Mouse (Mus musculus) frontal cortex, postnatal 14 days (tissue): Measurements from ENCODE around the gene Khdc1b.
"Not testable (repeated sequence)": the region's sequence is repeated elsewhere in the genome, so short reads cannot be mapped to it uniquely, and the experiment has no call there.

Experiments
- DNase-seq, 2 experiments: peaks; one replicate each; pipeline ENCODE4 v3.0.0; 2022; ENCODE audit warnings: low spot score in 2 of 2

Gene Khdc1b

GRCm38 (mm10) chr1:21383256-21383655 is at the start of gene Khdc1b:
Gene Khdc1b, plus strand, starts transcription at chr1:21383556.
- no peak for DNase-seq

GRCm38 (mm10) chr1:21335836-21336235 is 47.5 kb upstream of the Khdc1b start:
- DNase-seq: no peak

DNA sequence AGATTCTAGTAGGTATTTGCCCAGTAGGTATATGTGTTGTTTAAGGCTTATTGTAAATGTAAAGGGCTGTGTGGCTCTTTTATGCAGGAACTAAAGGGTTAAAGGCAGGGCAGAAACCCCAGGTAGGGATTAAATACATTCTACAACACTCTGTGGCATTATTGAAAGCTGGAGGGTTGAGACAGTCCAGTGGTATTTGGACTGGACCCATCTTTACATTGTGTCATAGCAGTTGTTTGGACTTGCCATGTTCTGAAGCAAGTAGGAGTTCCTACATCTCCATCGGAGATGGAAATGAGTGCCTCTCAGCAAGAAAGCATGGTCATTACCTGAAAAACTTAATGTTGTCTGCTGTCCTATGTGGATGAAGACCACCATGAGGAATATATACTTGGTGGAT is 42.6 kb upstream of the Khdc1b start:
- DNase-seq: no peak

GRCm38 (mm10) chr1:21344253-21344652 is 39.1 kb upstream of the Khdc1b start:
- peak in 1 of 2 experiments; percentile 40 for DNase-seq

GRCm38 (mm10) chr1:21344752-21345151 is 38.6 kb upstream of the Khdc1b start:
- DNase-seq: not testable (repeated sequence)

DNA sequence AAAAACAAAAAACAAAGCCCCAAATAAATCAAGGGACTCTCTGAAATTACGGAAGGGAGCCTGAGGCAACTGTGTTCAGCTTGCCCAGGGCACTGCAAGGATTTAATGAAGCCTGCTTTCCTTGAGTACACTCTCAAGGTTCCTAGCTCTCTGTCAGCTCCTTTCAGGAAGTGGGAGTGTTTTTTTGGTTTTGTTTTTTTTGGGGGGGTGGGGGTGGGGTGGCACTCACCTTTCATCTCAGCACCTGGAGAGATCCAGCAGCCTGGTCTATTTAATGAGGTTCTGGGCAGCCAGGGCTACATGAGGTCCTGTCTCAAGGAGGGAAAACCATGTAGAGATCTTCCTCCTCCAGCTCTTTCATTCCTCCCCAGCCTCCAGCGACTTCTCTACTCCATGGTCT is 34.0 kb upstream of the Khdc1b start, which contains the start of gene Khdc1a:
Gene Khdc1a (plus strand): TSS at position 301 of the 400 bp plus-strand sequence.
- DNase-seq: no peak

DNA sequence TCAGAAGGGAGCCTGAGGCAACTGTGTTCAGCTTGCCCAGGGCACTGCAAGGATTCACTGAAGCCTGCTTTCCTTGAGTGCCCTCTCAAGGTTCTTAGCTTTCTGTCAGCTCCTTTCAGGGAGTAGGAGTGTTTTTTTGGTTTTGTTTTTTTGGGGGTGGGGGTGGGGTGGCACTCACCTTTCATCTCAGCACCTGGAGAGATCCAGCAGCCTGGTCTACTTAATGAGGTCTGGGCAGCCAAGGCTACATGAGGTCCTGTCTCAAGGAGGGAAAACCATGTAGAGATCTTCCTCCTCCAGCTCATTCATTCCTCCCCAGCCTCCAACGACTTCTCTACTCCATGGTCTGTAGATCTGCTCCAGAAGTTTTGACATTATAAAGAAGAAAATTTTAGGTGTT is 15.3 kb upstream of the Khdc1b start, which contains the start of gene Khdc1c:
Gene Khdc1c (plus strand): TSS at position 301 of the 400 bp plus-strand sequence.
- not testable (repeated sequence) for DNase-seq

DNA sequence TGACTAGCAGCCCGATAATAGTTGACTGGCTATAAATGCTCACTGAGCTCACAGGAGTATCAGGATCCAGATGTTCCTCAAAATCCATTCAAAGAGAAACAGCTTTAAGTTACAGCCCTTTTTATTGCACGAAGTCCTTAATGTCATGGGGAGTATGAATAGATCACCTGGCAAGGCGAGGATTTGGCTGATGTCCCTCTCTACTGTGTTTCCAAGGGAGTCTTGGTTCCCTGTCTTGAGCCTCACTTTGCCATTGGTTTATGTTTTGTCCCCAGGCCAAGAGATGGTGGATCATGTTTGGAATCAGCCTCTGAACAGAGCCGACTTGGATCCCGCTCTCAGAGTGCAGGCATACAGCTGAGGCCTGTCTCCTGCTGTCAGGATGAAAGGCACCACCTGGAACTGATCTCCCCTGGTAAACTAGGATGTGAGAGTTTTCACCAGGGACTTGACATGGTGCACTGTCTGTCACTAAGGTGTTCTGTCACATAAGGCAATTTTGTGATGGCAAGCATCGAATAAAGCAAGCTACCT is 7.8 kb downstream of the Khdc1b start:
- no peak for DNase-seq

GRCm38 (mm10) chr1:21402804-21403203 is 19.4 kb downstream of the Khdc1b start:
- DNase-seq: no peak

DNA sequence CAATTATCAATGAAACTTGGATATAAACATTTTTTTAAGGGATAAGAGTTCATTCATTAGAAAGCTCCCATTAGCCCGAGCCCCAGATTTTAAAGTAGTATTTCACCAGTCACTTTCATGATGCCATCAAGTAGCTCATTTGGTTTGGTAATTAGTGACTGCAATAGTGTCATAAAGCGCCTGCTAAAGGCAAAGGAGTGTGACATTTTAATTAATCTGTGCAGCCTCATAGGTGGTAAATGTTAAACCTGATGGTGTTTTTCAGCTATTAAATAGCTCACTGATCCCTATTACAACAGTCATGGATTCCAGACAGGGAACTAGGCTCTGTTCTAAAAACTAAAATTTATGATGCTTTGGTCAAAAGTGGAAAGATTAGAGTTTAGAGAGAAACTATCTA is 23.9 kb downstream of the Khdc1b start:
- no peak for DNase-seq

GRCm38 (mm10) chr1:21411331-21412196 is 28.2 kb downstream of the Khdc1b start:
- peak; percentile 68 to 76 for DNase-seq

GRCm38 (mm10) chr1:21412197-21412555 is 28.8 kb downstream of the Khdc1b start:
- DNase-seq: no peak

DNA sequence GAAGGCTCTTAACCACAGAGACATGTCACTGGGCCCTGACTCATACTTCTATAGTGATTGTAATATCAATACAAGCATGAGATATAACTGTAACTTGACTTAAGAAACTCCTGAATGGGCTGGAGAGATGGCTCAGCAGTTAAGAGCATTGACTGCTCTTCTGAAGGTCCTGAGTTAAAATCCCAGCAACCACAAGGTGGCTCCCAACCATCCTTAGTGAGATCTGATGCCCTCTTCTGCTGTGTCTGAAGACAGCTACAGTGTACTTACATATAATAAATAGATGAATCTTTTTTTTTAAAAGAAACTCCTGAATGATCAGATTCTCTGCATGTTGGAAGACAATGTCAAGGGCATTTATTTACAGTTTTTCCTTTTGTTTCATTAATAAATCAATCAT is 36.0 kb downstream of the Khdc1b start:
- DNase-seq: no peak

DNA sequence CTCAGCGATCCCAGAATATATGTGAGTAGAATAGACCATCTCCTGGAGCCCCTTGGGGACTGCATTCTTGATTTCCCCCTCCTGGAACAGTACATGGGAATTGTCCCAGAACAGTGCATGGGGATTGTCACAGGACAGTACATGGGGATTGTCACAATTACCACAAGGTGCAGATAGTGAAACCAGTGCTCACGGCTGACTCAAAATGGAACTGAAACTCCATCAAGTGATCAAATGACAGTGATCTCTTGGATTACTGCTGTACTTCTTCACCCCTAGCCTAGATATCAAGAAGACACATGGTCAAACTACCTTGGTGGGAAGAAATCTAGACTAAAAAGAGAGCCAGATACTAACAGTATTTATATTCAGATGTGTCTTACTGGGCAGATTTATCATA is 42.3 kb downstream of the Khdc1b start:
- DNase-seq: no peak

- no peak for DNase-seq
Observed at GRCm38 (mm10) chr1:21428079-21428478, 44.7 kb downstream of the Khdc1b start.

- DNase-seq: no peak
Observed at GRCm38 (mm10) chr1:21431666-21432065, 48.3 kb downstream of the Khdc1b start.

DNA sequence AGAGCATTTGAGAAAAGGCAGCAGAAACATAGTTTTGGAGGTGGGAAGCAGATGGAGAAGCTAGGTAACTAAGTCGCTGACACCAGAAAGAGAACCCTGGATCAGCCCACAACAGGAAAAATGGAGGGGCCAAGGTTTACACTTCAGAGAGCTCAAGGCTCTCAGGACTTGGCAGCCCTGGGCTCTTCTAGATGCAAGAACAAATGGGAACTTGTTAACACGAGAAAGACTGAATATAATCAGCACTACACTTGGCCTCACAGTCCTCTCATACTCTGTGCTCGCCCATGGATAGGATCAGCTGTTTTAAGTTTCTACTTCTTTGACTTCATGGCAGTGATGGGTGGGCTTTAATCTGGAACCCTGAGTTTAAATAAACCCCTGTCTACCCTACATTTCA is 51.5 kb downstream of the Khdc1b start:
- no peak for DNase-seq
